Mouse (Mus musculus) spleen, adult 2 months (tissue): ENCODE data around the gene Gmfb.

Experiments
- CTCF ChIP-seq: fragments of 200-500 bp; IDR thresholded peaks from 2 replicates; pipeline ENCODE4 v1.5.1; 2011; ENCODE audit warnings: mild to moderate bottlenecking, inconsistent platforms; ENCODE audit not compliant: insufficient read depth, insufficient read length, insufficient replicate concordance; ENCODE audit errors: extremely low read depth
- POLR2A ChIP-seq: fragments of 200-500 bp; IDR thresholded peaks from 2 replicates; pipeline ENCODE4 v1.6.1; 2011; ENCODE audit warnings: low read depth, low read length, inconsistent platforms

DNA sequence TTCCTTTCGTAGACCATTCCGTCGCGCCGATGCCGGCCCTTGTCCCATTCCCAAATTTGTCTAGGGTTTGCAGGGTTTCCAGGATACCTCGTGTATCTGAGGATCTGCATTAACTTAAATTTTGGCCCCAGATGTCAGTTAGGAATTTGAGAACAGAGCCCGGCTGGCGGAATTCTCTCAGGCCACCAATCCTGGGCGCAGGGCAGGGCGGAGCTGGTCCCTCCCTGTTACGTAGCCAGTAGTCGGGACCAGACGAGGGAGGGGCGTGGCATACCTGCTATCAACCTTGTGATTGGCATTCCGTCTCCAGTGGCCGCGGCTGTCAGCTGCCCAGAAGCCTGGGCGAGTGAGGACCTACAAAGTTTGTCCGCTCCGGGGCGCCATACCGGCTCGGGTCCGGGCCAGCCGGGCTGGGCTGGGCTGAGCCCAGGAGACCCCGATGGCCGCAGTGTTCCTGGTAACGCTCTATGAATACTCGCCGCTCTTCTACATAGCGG is 9.8 kb upstream of the Gmfb start, which contains the start of gene Cgrrf1:
- TF ChIP-seq CTCF (no peak), POLR2A (peak; percentile 27)
